In genomic region chrX:76680890-76681289, GRCm38 (mm10) we compare ENCODE assay signal across 8 mouse cellular contexts.
A peak's percentile ranks its signal among the peaks of the same experiment; 100 is the strongest.
DNase-seq lines count a peak whose midpoint lies in the region; ATAC-seq lines count a peak whose summit lies in the region.

No protein-coding gene starts in this region.

- intact Hi-C loops in gastrocnemius, postnatal 14 days (cut with DNase I; ENCODE audit: low total_unique reads), result loop anchor here (10.0 kb wide), 1 partner anchor 1034 kb away; no protein-coding TSS in a partner anchor
- intact Hi-C loops in left cerebral cortex, postnatal 25 days (cut with DNase I), result loop anchor here (1.0 to 5.0 kb wide), 3 partner anchors 957 to 1126 kb away; no protein-coding TSS in a partner anchor

- ATAC-seq in erythroblast, adult 5-6 weeks (replicated peaks; ENCODE audit: low FRiP score, poor library complexity, severe bottlenecking), result no peak

- peak; percentile 2 for DNase-seq in gastrocnemius, postnatal 10 days
- no peak for DNase-seq in gastrocnemius, postnatal 14 days
- DNase-seq in testis, postnatal 10 days (ENCODE audit: low spot score), result peak; percentile 38
- no peak for DNase-seq in testis, postnatal 14 days (ENCODE audit: low spot score)
- peak; percentile 3 for DNase-seq in embryo, embryonic 11.5 days (ENCODE audit: low read depth, low spot score)
- peak; percentile 12 to 58 for DNase-seq in left cerebral cortex, postnatal 25 days (ENCODE audit: low spot score in 2 of 2)
- DNase-seq in natural killer cell, adult 2 months (ENCODE audit: low spot score in 2 of 2), result no peak

Comparison
In these comparisons a context has a peak if more than half of its experiments do, and no peak if none do; other contexts are left out.
1. DNase-seq: peak in gastrocnemius, postnatal 10 days (single experiment), testis, postnatal 10 days (single experiment), embryo, embryonic 11.5 days (single experiment) and left cerebral cortex, postnatal 25 days (2 of 2); none in gastrocnemius, postnatal 14 days (single experiment), testis, postnatal 14 days (single experiment) and natural killer cell, adult 2 months (0 of 2).